In the genomic region with DNA sequence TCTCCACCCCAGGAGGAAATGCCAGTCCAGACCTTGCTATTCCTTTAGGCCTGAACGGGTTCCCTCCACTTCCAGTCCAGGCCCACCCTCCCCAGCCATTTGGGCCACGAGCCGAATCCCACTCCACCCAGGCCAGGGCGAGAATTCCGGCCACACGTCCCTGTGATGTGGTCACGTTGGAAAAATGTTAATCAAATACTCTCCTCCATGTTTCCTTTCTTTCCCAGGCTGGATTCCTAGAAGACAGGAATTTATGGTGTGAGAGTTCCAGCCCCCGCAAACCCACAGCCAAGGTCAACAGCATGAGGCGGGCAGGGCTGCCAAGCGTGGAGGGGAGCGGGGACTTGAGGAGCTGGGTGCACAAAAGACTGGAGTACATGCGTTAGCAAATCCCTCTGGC, we compare ENCODE assay signal across 11 mouse cellular contexts. TPM values are rescaled to one million over a fixed set of nuclear protein-coding genes. Genes with fewer than 3 reads are reported as not detected.
DNase-seq lines count a peak whose midpoint lies in the region; ATAC-seq lines count a peak whose summit lies in the region.
"Had no signal": no experiment of that assay in that cellular context is flagged by ENCODE, and none has a peak within 500 bp of the region (broad histone marks: within the 10 kb centered on the region; RNA-seq: fewer than 3 reads in every experiment).

No protein-coding gene starts in this region.

- H3K27me3 ChIP-seq in limb, embryonic 13.5 days: peaks cover 9% of the 10 kb centered on the region
- H3K27me3 ChIP-seq in limb, embryonic 10.5 days (ENCODE audit: low read depth, poor library complexity, severe bottlenecking): no peaks in the 10 kb centered on the region
- no peaks in the 10 kb centered on the region for H3K27me3 ChIP-seq in heart, embryonic 15.5 days
- H3K27me3 ChIP-seq in hindbrain, embryonic 16.5 days (replicated peaks; ENCODE audit: control insufficient read depth, insufficient read depth, low read length): no peaks in the 10 kb centered on the region
- H3K27me3 ChIP-seq: neural tube, embryonic 15.5 days had no signal

- H3K27ac ChIP-seq in limb, embryonic 13.5 days: peak overlapping the region; percentile 55; the same call in 1 of the 2 replicates
- no peak overlapping the region for H3K27ac ChIP-seq in limb, embryonic 10.5 days
- peak overlapping the region; percentile 46 for H3K27ac ChIP-seq in heart, embryonic 15.5 days
- H3K27ac ChIP-seq in hindbrain, embryonic 16.5 days (ENCODE audit: low read depth, low read length): no peak overlapping the region
- H3K27ac ChIP-seq: forebrain, embryonic 10.5 days; neural tube, embryonic 15.5 days had no signal

- H3K4me2 ChIP-seq in limb, embryonic 13.5 days (replicated peaks): no peak overlapping the region
- H3K4me2 ChIP-seq in heart, embryonic 15.5 days: no peak overlapping the region
- H3K4me2 ChIP-seq in hindbrain, embryonic 16.5 days (ENCODE audit: low read length): no peak overlapping the region
- H3K4me2 ChIP-seq: neural tube, embryonic 15.5 days had no signal

- 65% methylated on average over 12 of the region's 12 CpGs for WGBS in limb, embryonic 13.5 days
- WGBS in limb, embryonic 10.5 days: 90% methylated on average over 12 of the region's 12 CpGs
- WGBS in heart, embryonic 15.5 days: 66% methylated on average over 12 of the region's 12 CpGs
- 80% methylated on average over 12 of the region's 12 CpGs for WGBS in hindbrain, embryonic 16.5 days

- 0 out of 2 replicates have a peak, but pooled peaks cover 5% of the 10 kb centered on the region for H3K9me3 ChIP-seq in limb, embryonic 13.5 days
- H3K9me3 ChIP-seq in limb, embryonic 10.5 days (replicated peaks): no peaks in the 10 kb centered on the region
- no peaks in the 10 kb centered on the region for H3K9me3 ChIP-seq in heart, embryonic 15.5 days (replicated peaks)
- H3K9me3 ChIP-seq in hindbrain, embryonic 16.5 days (ENCODE audit: control insufficient read depth, low read length): no peaks in the 10 kb centered on the region
- H3K9me3 ChIP-seq: forebrain, embryonic 10.5 days had no signal

- no peak overlapping the region for H3K4me3 ChIP-seq in limb, embryonic 13.5 days
- H3K4me3 ChIP-seq in limb, embryonic 10.5 days: no peak overlapping the region
- H3K4me3 ChIP-seq in heart, embryonic 15.5 days: no peak overlapping the region
- no peak overlapping the region for H3K4me3 ChIP-seq in hindbrain, embryonic 16.5 days (ENCODE audit: low read length)
- H3K4me3 ChIP-seq: forebrain, embryonic 10.5 days; neural tube, embryonic 15.5 days had no signal

- no peak overlapping the region for H3K9ac ChIP-seq in limb, embryonic 13.5 days
- no peak overlapping the region for H3K9ac ChIP-seq in heart, embryonic 15.5 days
- H3K9ac ChIP-seq in hindbrain, embryonic 16.5 days (ENCODE audit: low read depth, low read length): no peak overlapping the region
- H3K9ac ChIP-seq: neural tube, embryonic 15.5 days had no signal

- no peak for DNase-seq in limb, embryonic 10.5 days (ENCODE audit: low spot score)
- peak; percentile 48 for DNase-seq in kidney, postnatal 14 days
- DNase-seq in ovary, postnatal 14 days (ENCODE audit: low spot score): peak; percentile 49
- no peak for DNase-seq in cerebellum, adult 11 months
- no peak for DNase-seq in frontal cortex, postnatal 25 days (ENCODE audit: low spot score in 2 of 2)

- H3K4me1 ChIP-seq in limb, embryonic 13.5 days: peaks cover 21% of the 10 kb centered on the region
- H3K4me1 ChIP-seq in limb, embryonic 10.5 days: peaks cover 18% of the 10 kb centered on the region
- no peaks in the 10 kb centered on the region for H3K4me1 ChIP-seq in heart, embryonic 15.5 days (replicated peaks)
- no peaks in the 10 kb centered on the region for H3K4me1 ChIP-seq in hindbrain, embryonic 16.5 days (ENCODE audit: control insufficient read depth, insufficient read depth, low read depth, low read length)
- H3K4me1 ChIP-seq: forebrain, embryonic 10.5 days; neural tube, embryonic 15.5 days had no signal

- ATAC-seq in limb, embryonic 13.5 days (ENCODE audit: low FRiP score, low read depth): no peak; the same call in 1 of the 2 replicates
- ATAC-seq in heart, embryonic 15.5 days (replicated peaks; ENCODE audit: insufficient number of reproducible peaks, insufficient read depth, low FRiP score, low read depth): peak; percentile 71
- no peak for ATAC-seq in hindbrain, embryonic 16.5 days

- H3K36me3 ChIP-seq in limb, embryonic 13.5 days: no peaks in the 10 kb centered on the region
- no peaks in the 10 kb centered on the region for H3K36me3 ChIP-seq in limb, embryonic 10.5 days
- no peaks in the 10 kb centered on the region for H3K36me3 ChIP-seq in heart, embryonic 15.5 days
- H3K36me3 ChIP-seq in hindbrain, embryonic 16.5 days (ENCODE audit: control insufficient read depth, insufficient read depth, low read length): no peaks in the 10 kb centered on the region
- H3K36me3 ChIP-seq: forebrain, embryonic 10.5 days; neural tube, embryonic 15.5 days had no signal

RNA-seq across cellular contexts. Expression of gene Eln, which starts 25.4 kb away (rescaled TPM):
- 49.7 and 53.8 TPM in 2 replicates for polyA plus RNA-seq in limb, embryonic 13.5 days (2015; fragmentation: Nextera tagmentation; extraction: Ambion mirVana)
- 1.0 and 4.2 TPM in 2 replicates for polyA plus RNA-seq in limb, embryonic 10.5 days (2016; fragmentation: Nextera tagmentation; extraction: Ambion mirVana)
- 683 and 1,118 TPM in 2 replicates for polyA plus RNA-seq in heart, embryonic 15.5 days (2015; fragmentation: Nextera tagmentation; extraction: Ambion mirVana)
- 25.1 and 26.7 TPM in 2 replicates for polyA plus RNA-seq in hindbrain, embryonic 16.5 days (2015; fragmentation: Nextera tagmentation; extraction: Ambion mirVana)
- polyA plus RNA-seq: C2C12 had no signal

Comparison
In these comparisons a context has a peak if more than half of its experiments do, and no peak if none do; other contexts are left out.
1. H3K27ac ChIP-seq: peak in limb, embryonic 13.5 days (single experiment) and heart, embryonic 15.5 days (single experiment); none in limb, embryonic 10.5 days (single experiment) and hindbrain, embryonic 16.5 days (single experiment).
2. DNase-seq: peak in kidney, postnatal 14 days (single experiment) and ovary, postnatal 14 days (single experiment); none in limb, embryonic 10.5 days (single experiment), cerebellum, adult 11 months (single experiment) and frontal cortex, postnatal 25 days (0 of 2).
3. RNA of gene Eln, which starts 25.4 kb away (polyA plus RNA-seq): 683 to 1,118 TPM in heart, embryonic 15.5 days; 49.7 to 53.8 TPM in limb, embryonic 13.5 days, 25.1 to 26.7 TPM in hindbrain, embryonic 16.5 days and 1.0 to 4.2 TPM in limb, embryonic 10.5 days; every median in the first group is over 10 times any median in the second.